In the genomic region with DNA sequence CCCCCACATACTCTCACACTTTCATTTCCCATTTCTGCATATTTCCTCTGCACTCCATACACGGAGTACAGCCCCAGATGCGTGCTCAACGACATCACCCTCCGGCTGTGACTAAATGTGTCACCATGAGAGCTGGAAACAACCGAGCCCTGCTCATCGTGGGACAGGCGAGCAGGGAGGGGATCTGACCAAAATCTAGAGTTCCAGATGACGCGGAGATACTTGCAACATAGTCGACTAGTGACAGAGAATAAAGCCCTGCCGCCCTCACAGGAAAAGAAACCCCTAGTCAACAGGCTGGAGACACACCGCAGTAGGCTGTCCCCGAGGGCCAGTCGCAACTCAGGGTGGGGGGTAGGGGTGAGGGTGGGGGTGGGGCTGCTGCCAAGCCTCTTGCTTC, we compare ENCODE assay signal across 8 mouse cellular contexts.
DNase-seq lines count a peak whose midpoint lies in the region; ATAC-seq and TF ChIP-seq lines count a peak whose summit lies in the region.

No protein-coding gene starts in this region.

- ATAC-seq in CD4-positive, CD25-positive, alpha-beta regulatory T cell, adult 4 months, result peak; percentile 59
- ATAC-seq in midbrain, embryonic 16.5 days, result no peak

- TF ChIP-seq POLR2A in liver, adult 2 months (IDR thresholded peaks at IDR 0.05; ENCODE audit: extremely low read depth, insufficient read depth, low read length), result no peak

- H3K27ac ChIP-seq in liver, adult 2 months (replicated peaks; ENCODE audit: insufficient read depth, low read depth, low read length), result no peak overlapping the region
- no peak overlapping the region for H3K27ac ChIP-seq in midbrain, embryonic 16.5 days (ENCODE audit: low read length)

- no peak for TF ChIP-seq CTCF in liver, adult 2 months (IDR thresholded peaks at IDR 0.05; ENCODE audit: low read depth, low read length)

- peak overlapping the region; percentile 2; the same call in 1 of the 2 replicates for H3K4me3 ChIP-seq in liver, adult 2 months (ENCODE audit: insufficient read depth, low read depth, low read length)
- H3K4me3 ChIP-seq in midbrain, embryonic 16.5 days (ENCODE audit: low read depth, low read length), result peak overlapping the region; percentile 1; the same call in 1 of the 2 replicates

- no peaks in the 10 kb centered on the region for H3K9me3 ChIP-seq in midbrain, embryonic 16.5 days (replicated peaks; ENCODE audit: control insufficient read depth, low read length, poor library complexity, severe bottlenecking)

- peak overlapping the region; percentile 41 for H3K4me2 ChIP-seq in midbrain, embryonic 16.5 days (ENCODE audit: low read length)

- H3K27me3 ChIP-seq in liver, adult 2 months (ENCODE audit: control insufficient read depth, insufficient read depth, low read length), result peaks cover 4% of the 10 kb centered on the region; the same call in 1 of the 2 replicates
- peaks cover 18% of the 10 kb centered on the region for H3K27me3 ChIP-seq in midbrain, embryonic 16.5 days (ENCODE audit: control insufficient read depth, insufficient read depth, low read depth, low read length)

- H3K9ac ChIP-seq in liver, adult 2 months (ENCODE audit: low read depth, low read length), result no peak overlapping the region
- H3K9ac ChIP-seq in midbrain, embryonic 16.5 days (ENCODE audit: low read depth, low read length), result no peak overlapping the region

- peaks cover 13% of the 10 kb centered on the region; the same call in 1 of the 2 replicates for H3K4me1 ChIP-seq in liver, adult 2 months (ENCODE audit: control insufficient read depth, insufficient read depth, low read length)
- peaks cover 9% of the 10 kb centered on the region for H3K4me1 ChIP-seq in midbrain, embryonic 16.5 days (ENCODE audit: control insufficient read depth, insufficient read depth, low read length)

- no peaks in the 10 kb centered on the region for H3K36me3 ChIP-seq in liver, adult 2 months (ENCODE audit: control insufficient read depth, insufficient read depth, low read length)
- no peaks in the 10 kb centered on the region for H3K36me3 ChIP-seq in midbrain, embryonic 16.5 days (ENCODE audit: control insufficient read depth, insufficient read depth, low read length)

- intact Hi-C loops in heart, postnatal 10 days (cut with DNase I), result no loop called here

- 1% methylated on average over 14 of the region's 14 CpGs for WGBS in liver, adult 2 months
- 17% methylated on average over 14 of the region's 14 CpGs for WGBS in midbrain, embryonic 16.5 days

- DNase-seq in embryo, embryonic 10.5 days (ENCODE audit: low spot score), result peak; percentile 46
- peak; percentile 34 to 36 for DNase-seq in heart, postnatal 10 days
- no peak for DNase-seq in liver, adult 2 months (ENCODE audit: extremely low read depth, low read depth, low spot score)
- peak; percentile 53 for DNase-seq in thymus, postnatal 10 days (ENCODE audit: low spot score in 2 of 2)
- no peak for DNase-seq in urinary bladder, postnatal 25 days (ENCODE audit: low spot score)
- DNase-seq in ovary, postnatal 14 days (ENCODE audit: low spot score), result no peak

- no peaks in the 10 kb centered on the region for H3K79me2 ChIP-seq in liver, adult 2 months (ENCODE audit: control insufficient read depth, insufficient read depth, low read length)

Comparison
In these comparisons a context has a peak if more than half of its experiments do, and no peak if none do; other contexts are left out.
1. DNase-seq: peak in embryo, embryonic 10.5 days (single experiment), heart, postnatal 10 days (2 of 2) and thymus, postnatal 10 days (2 of 2); none in liver, adult 2 months (single experiment), urinary bladder, postnatal 25 days (single experiment) and ovary, postnatal 14 days (single experiment).